10 mouse cellular contexts compared by ENCODE assay signal in the genomic region with DNA sequence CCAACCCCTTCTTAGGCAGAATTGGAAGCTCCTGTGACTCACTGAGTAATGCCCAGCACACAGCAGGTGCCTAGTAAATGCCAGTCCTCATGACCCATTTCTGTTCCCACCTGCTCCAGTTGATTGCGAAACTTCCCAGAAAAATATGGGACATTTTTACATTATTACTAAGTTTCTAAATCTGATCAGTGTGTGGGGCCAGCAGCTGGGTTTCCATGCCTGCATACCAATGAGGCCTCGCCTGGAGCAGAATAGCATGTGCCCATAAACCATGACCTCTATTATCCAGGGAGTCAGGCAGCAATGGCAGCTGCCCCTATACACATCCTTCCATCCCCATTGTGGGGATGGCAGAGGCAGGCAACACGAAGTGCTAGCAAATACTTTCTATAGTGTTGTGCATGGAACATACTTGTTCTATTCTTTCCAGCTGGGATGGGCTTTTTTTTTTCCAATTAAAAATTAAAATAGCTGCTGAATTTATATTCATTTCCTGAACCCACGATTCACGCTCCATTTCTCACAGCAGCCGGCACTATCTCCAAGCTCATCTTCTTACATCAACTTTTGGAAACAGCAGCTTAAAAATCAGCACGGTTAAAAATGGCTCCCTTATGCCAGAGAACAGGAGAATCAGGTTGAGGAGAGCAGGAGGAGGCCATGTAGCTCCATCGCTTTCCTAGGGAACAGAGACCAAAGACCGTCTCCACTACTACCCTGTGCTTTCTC.
A peak's percentile ranks its signal among the peaks of the same experiment; 100 is the strongest.
DNase-seq lines count a peak whose midpoint lies in the region; ATAC-seq lines count a peak whose summit lies in the region.
"Had no signal": no experiment of that assay in that cellular context is flagged by ENCODE, and none has a peak within 500 bp of the region (broad histone marks: within the 10 kb centered on the region; RNA-seq: fewer than 3 reads in every experiment).

No protein-coding gene starts in this region.

- peak; percentile 11 for DNase-seq in kidney, adult 18-20 months
- DNase-seq in kidney, adult 8-10 months: no peak
- DNase-seq in cerebellum, adult 18-20 months: peak; percentile 14 to 27
- no peak for DNase-seq in hindbrain, embryonic 14.5 days (ENCODE audit: low spot score)
- DNase-seq in urinary bladder, postnatal 4 days (ENCODE audit: low spot score in 2 of 2): no peak
- DNase-seq in T-cell, adult 2 months (ENCODE audit: low spot score): no peak
- DNase-seq: adrenal gland, postnatal 36 days had no signal

- no peak overlapping the region for H3K4me3 ChIP-seq in hindbrain, embryonic 14.5 days (replicated peaks; ENCODE audit: low read length)
- no peak overlapping the region for H3K4me3 ChIP-seq in midbrain, embryonic 13.5 days (replicated peaks)
- H3K4me3 ChIP-seq in forebrain, embryonic 12.5 days (replicated peaks): no peak overlapping the region

- H3K9me3 ChIP-seq in hindbrain, embryonic 14.5 days (ENCODE audit: control insufficient read depth, low read length): no peaks in the 10 kb centered on the region
- H3K9me3 ChIP-seq in midbrain, embryonic 13.5 days: no peaks in the 10 kb centered on the region
- H3K9me3 ChIP-seq in forebrain, embryonic 12.5 days: no peaks in the 10 kb centered on the region

- no peaks in the 10 kb centered on the region for H3K27me3 ChIP-seq in hindbrain, embryonic 14.5 days (ENCODE audit: control insufficient read depth, insufficient read depth, low read length)
- H3K27me3 ChIP-seq in midbrain, embryonic 13.5 days: no peaks in the 10 kb centered on the region
- no peaks in the 10 kb centered on the region for H3K27me3 ChIP-seq in forebrain, embryonic 12.5 days

- H3K4me1 ChIP-seq in hindbrain, embryonic 14.5 days (replicated peaks; ENCODE audit: control insufficient read depth, insufficient read depth, low read length): peaks cover 15% of the 10 kb centered on the region
- peaks cover 19% of the 10 kb centered on the region for H3K4me1 ChIP-seq in midbrain, embryonic 13.5 days (replicated peaks)
- H3K4me1 ChIP-seq in forebrain, embryonic 12.5 days: peaks cover 21% of the 10 kb centered on the region

- no peaks in the 10 kb centered on the region for H3K36me3 ChIP-seq in hindbrain, embryonic 14.5 days (replicated peaks; ENCODE audit: control insufficient read depth, insufficient read depth)
- H3K36me3 ChIP-seq in midbrain, embryonic 13.5 days: no peaks in the 10 kb centered on the region
- H3K36me3 ChIP-seq in forebrain, embryonic 12.5 days (replicated peaks): no peaks in the 10 kb centered on the region

- no peak overlapping the region for H3K9ac ChIP-seq in hindbrain, embryonic 14.5 days
- H3K9ac ChIP-seq in midbrain, embryonic 13.5 days (replicated peaks): no peak overlapping the region
- no peak overlapping the region for H3K9ac ChIP-seq in forebrain, embryonic 12.5 days

- no peak overlapping the region for H3K4me2 ChIP-seq in hindbrain, embryonic 14.5 days (replicated peaks)
- H3K4me2 ChIP-seq in midbrain, embryonic 13.5 days (replicated peaks): no peak overlapping the region
- H3K4me2 ChIP-seq in forebrain, embryonic 12.5 days: no peak overlapping the region

- peak; percentile 57; the same call in 1 of the 2 replicates for ATAC-seq in hindbrain, embryonic 14.5 days (ENCODE audit: low FRiP score)
- peak; percentile 71 for ATAC-seq in midbrain, embryonic 13.5 days
- ATAC-seq in forebrain, embryonic 12.5 days (ENCODE audit: low FRiP score): no peak

- 39% methylated on average over 9 of the region's 9 CpGs for WGBS in hindbrain, embryonic 14.5 days
- 53% methylated on average over 9 of the region's 9 CpGs for WGBS in midbrain, embryonic 13.5 days
- WGBS in forebrain, embryonic 12.5 days: 75% methylated on average over 9 of the region's 9 CpGs

- no peak overlapping the region for H3K27ac ChIP-seq in hindbrain, embryonic 14.5 days
- no peak overlapping the region for H3K27ac ChIP-seq in midbrain, embryonic 13.5 days
- no peak overlapping the region for H3K27ac ChIP-seq in forebrain, embryonic 12.5 days
- H3K27ac ChIP-seq: macrophage had no signal

Comparison
In these comparisons a context has a peak if more than half of its experiments do, and no peak if none do; other contexts are left out.
1. DNase-seq: peak in kidney, adult 18-20 months (single experiment) and cerebellum, adult 18-20 months (2 of 2); none in kidney, adult 8-10 months (0 of 2), hindbrain, embryonic 14.5 days (single experiment), urinary bladder, postnatal 4 days (0 of 2) and T-cell, adult 2 months (single experiment).